Mouse (Mus musculus) megakaryocyte, embryonic 14.5 days (primary cell): Measurements from ENCODE around the gene Pdlim4. TPM values are rescaled to one million over a fixed set of nuclear protein-coding genes. Genes with fewer than 3 reads are reported as not detected.

Experiments
- H3K27me3 ChIP-seq: replicated peaks from 2 replicates; pipeline ENCODE3; 2012; ENCODE audit warnings: inconsistent platforms
- H3K36me3 ChIP-seq: replicated peaks from 2 replicates; pipeline ENCODE3; 2012; ENCODE audit warnings: low read length, inconsistent platforms, mixed read lengths
- H3K4me1 ChIP-seq: 2 replicates; pipeline ENCODE4 v1.6.1; 2012; ENCODE audit warnings: inconsistent platforms
- H3K4me3 ChIP-seq: replicated peaks from 2 replicates; pipeline ENCODE3; 2012; ENCODE audit warnings: moderate library complexity, mild to moderate bottlenecking, inconsistent platforms
- H3K9me3 ChIP-seq: 2 replicates; pipeline ENCODE4 v1.6.1; 2012; ENCODE audit warnings: inconsistent platforms
- FLI1 ChIP-seq: IDR thresholded peaks from 2 replicates; pipeline ENCODE4 v1.6.1; 2012; ENCODE audit warnings: low read length, inconsistent platforms, mixed read lengths
- GATA1 ChIP-seq: IDR thresholded peaks from 3 replicates; pipeline ENCODE4 v1.6.1; 2012; ENCODE audit warnings: mixed read lengths, low read length, inconsistent platforms, borderline replicate concordance
- polyA plus RNA-seq: library from polyadenylated mRNA; stranded (reverse); fragments of >175 nt; gene quantifications from 2 replicates; pipeline ENCODE4 v1.2.3, GENCODE M21; 2012; ENCODE audit warnings: low replicate concordance; ENCODE audit not compliant: insufficient read depth

The Pdlim4 gene
- 14.3 TPM in 1 of 2 replicates, not detected in the other for polyA plus RNA-seq

GRCm38 (mm10) chr11:54068520-54069371 lies at the start of gene Pdlim4:
Pdlim4 (minus strand) TSS chr11:54069014.
- Histone ChIP-seq H3K4me3 (peak within 1 kb of the TSS; percentile 84), H3K4me1 (peaks cover 17% of the 10 kb centered on the region), H3K9me3 (no peaks in the 10 kb centered on the region), H3K27me3 (peaks cover 96% of the 10 kb centered on the region), H3K36me3 (no peaks in the 10 kb centered on the region)
- no peak for TF ChIP-seq FLI1
- TF ChIP-seq GATA1: no peak

- Histone ChIP-seq H3K4me1 (peaks cover 16% of the 10 kb centered on the region), H3K36me3 (no peaks in the 10 kb centered on the region), H3K9me3 (no peaks in the 10 kb centered on the region), H3K27me3 (peaks cover 74% of the 10 kb centered on the region), H3K4me3 (no peak overlapping the region)
- TF ChIP-seq FLI1 (no peak), GATA1 (no peak)
Observed at GRCm38 (mm10) chr11:54117096-54117495, 48.3 kb upstream of the Pdlim4 start.

DNA sequence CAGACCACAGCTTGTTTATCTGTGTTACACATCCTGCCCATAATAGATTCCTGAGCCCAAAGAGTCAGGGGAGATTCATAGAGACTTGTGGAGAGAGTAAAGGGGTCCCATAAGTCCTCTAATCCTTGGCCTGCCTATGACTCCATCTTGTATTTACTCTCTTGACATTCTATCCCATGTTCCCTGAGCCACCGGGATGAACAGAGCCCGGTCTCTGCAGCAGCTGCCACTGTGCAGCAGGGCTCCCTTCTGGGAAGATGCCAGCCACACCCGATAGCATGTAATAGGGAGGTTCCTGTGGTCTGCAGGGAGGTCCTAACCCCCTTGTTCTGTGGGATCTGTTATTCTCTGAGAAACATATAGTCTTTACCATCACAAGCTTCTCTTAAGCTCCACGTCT lies 47.6 kb upstream of the Pdlim4 start:
- Histone ChIP-seq H3K4me3 (no peak overlapping the region), H3K27me3 (peaks cover 74% of the 10 kb centered on the region), H3K4me1 (peaks cover 16% of the 10 kb centered on the region), H3K36me3 (no peaks in the 10 kb centered on the region), H3K9me3 (no peaks in the 10 kb centered on the region)
- TF ChIP-seq GATA1 (no peak), FLI1 (no peak)

DNA sequence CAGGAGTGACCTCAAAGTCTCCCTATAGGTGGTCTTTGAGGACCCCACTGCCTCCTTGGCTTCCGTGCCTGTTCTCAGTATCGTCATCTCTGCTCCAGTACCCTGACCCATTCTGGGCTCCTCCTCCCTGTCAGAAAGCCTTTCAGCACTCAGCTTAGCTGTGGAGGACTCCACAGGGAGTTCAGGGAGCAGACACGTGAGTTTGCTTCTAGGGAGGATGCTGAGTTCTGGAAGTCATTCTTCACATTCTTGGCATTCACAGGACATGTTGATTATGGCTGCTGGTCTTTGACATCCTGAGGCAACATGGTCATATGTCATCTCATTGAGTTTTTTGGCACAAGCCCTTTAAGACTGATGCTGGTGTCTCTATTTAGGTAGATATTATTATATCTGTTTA lies 47.1 kb upstream of the Pdlim4 start:
- H3K4me3 ChIP-seq: no peak overlapping the region
- H3K9me3 ChIP-seq: no peaks in the 10 kb centered on the region
- H3K36me3 ChIP-seq: no peaks in the 10 kb centered on the region
- H3K27me3 ChIP-seq: peaks cover 77% of the 10 kb centered on the region
- no peak for TF ChIP-seq FLI1
- no peak for TF ChIP-seq GATA1
- H3K4me1 ChIP-seq: peaks cover 16% of the 10 kb centered on the region

- H3K36me3 ChIP-seq: no peaks in the 10 kb centered on the region
- peaks cover 83% of the 10 kb centered on the region for H3K27me3 ChIP-seq
- H3K4me3 ChIP-seq: no peak overlapping the region
- H3K4me1 ChIP-seq: peaks cover 16% of the 10 kb centered on the region
- TF ChIP-seq FLI1: no peak
- TF ChIP-seq GATA1: no peak
- H3K9me3 ChIP-seq: no peaks in the 10 kb centered on the region
Observed at GRCm38 (mm10) chr11:54115301-54115700, 46.5 kb upstream of the Pdlim4 start.

DNA sequence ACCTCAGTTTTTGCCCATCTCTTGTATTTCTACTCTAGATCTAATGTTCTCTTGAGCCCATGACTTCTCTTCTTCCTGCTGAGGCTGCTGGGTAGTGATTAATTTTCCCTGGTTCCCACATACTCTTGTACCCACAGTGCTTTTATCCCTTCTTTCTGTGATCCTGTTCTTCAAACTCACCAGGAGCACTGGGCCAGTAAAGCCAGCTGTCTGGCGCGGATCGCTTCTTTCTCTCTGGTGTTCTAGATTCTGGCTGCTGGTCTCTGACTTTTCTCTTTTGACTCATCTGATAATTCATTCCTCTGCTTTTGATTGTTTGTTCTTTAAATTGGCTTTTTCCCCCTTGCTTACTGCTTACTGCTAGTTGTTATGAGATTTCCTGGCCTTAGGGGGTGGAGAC lies 45.9 kb upstream of the Pdlim4 start:
- H3K27me3 ChIP-seq: peaks cover 83% of the 10 kb centered on the region
- H3K4me1 ChIP-seq: peaks cover 12% of the 10 kb centered on the region
- no peaks in the 10 kb centered on the region for H3K9me3 ChIP-seq
- H3K36me3 ChIP-seq: no peaks in the 10 kb centered on the region
- H3K4me3 ChIP-seq: no peak overlapping the region
- TF ChIP-seq FLI1 (no peak), GATA1 (no peak)

DNA sequence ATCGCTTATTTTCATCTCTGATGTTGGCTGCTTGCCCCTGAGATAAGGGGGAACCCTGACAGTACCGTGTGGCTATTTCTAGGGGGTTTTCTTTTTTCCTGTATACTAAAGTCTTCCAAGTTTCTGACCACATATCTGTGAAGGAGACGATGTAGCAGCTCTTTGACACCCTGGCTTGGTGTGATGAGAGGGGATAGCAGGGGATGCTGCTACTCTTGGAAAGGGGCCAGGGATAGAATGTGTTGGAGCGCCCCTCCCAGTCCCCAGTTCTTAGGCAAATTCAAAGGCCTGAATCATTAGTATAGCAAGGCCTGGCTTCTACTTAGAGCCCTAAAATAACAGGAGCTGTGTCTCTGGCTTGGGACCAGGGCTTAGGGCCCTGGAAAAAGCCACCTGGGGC lies 44.5 kb upstream of the Pdlim4 start:
- H3K4me3 ChIP-seq: peak overlapping the region; percentile 79
- no peaks in the 10 kb centered on the region for H3K9me3 ChIP-seq
- H3K36me3 ChIP-seq: no peaks in the 10 kb centered on the region
- H3K27me3 ChIP-seq: peaks cover 83% of the 10 kb centered on the region
- H3K4me1 ChIP-seq: peaks cover 12% of the 10 kb centered on the region
- no peak for TF ChIP-seq GATA1
- TF ChIP-seq FLI1: no peak

- Histone ChIP-seq H3K36me3 (no peaks in the 10 kb centered on the region), H3K27me3 (peaks cover 83% of the 10 kb centered on the region), H3K9me3 (no peaks in the 10 kb centered on the region), H3K4me1 (peaks cover 12% of the 10 kb centered on the region), H3K4me3 (peak overlapping the region; percentile 79)
- TF ChIP-seq GATA1: no peak
- no peak for TF ChIP-seq FLI1
Observed at GRCm38 (mm10) chr11:54112920-54113319, 44.1 kb upstream of the Pdlim4 start.

DNA sequence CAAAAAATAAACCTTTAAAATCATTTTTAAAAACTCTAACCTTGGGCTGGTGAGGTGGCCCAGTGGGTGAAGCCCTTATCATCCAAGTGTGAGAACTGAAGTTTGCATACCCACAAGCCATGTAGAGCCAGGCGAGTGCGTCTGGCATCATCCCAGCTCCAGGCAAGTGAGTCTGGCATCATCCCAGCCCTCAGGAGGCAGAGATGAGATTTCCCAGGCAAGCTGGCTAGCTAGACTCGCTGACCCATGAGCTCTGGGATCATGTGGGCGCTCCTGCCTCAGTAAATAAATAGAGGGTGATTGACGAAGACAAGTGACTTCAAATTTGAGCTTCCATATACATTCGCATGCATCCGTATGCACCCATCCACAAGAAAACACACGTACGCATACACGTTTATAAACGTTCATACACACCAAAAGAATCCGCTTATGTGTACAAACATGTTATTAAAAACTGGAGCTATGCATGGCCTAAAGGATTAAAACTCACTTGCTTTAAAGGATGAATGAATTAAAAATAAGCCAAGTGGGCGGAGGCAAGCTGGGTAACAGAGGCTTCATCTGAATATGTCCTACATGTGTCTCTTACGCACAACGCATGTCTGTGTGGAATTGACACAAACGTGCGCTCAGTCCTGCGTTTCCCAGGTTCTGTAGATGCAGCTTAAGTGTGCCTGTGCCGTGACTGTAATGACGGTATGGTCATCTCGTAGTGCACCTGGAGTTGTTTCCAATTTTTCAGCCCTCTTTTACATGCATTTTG lies 43.3 kb upstream of the Pdlim4 start:
- peaks cover 12% of the 10 kb centered on the region for H3K4me1 ChIP-seq
- peaks cover 79% of the 10 kb centered on the region for H3K27me3 ChIP-seq
- H3K9me3 ChIP-seq: no peaks in the 10 kb centered on the region
- H3K36me3 ChIP-seq: no peaks in the 10 kb centered on the region
- no peak overlapping the region for H3K4me3 ChIP-seq
- TF ChIP-seq FLI1: no peak
- no peak for TF ChIP-seq GATA1

GRCm38 (mm10) chr11:54111291-54111690 lies 42.5 kb upstream of the Pdlim4 start:
- H3K4me1 ChIP-seq: peaks cover 12% of the 10 kb centered on the region
- H3K27me3 ChIP-seq: peaks cover 79% of the 10 kb centered on the region
- TF ChIP-seq FLI1: no peak
- TF ChIP-seq GATA1: no peak
- no peak overlapping the region for H3K4me3 ChIP-seq
- H3K9me3 ChIP-seq: no peaks in the 10 kb centered on the region
- no peaks in the 10 kb centered on the region for H3K36me3 ChIP-seq
